Mouse (Mus musculus) erythroblast, embryonic 14.5 days (primary cell): ENCODE results near the gene Olfr319.

Experiments
- GATA1 ChIP-seq: IDR thresholded peaks from 2 replicates; pipeline ENCODE4 v1.6.1; 2012; ENCODE audit warnings: low read length, inconsistent platforms, mixed read lengths
- TAL1 ChIP-seq: IDR thresholded peaks from 3 replicates; pipeline ENCODE4 v1.6.1; 2012; ENCODE audit warnings: low read length, inconsistent platforms, mixed read lengths

- TF ChIP-seq GATA1 (no peak), TAL1 (no peak)
Measured at GRCm38 (mm10) chr11:58680799-58681198, 18.2 kb upstream of the Olfr319 start, which contains the start of gene Olfr320.
